In the genomic region with DNA sequence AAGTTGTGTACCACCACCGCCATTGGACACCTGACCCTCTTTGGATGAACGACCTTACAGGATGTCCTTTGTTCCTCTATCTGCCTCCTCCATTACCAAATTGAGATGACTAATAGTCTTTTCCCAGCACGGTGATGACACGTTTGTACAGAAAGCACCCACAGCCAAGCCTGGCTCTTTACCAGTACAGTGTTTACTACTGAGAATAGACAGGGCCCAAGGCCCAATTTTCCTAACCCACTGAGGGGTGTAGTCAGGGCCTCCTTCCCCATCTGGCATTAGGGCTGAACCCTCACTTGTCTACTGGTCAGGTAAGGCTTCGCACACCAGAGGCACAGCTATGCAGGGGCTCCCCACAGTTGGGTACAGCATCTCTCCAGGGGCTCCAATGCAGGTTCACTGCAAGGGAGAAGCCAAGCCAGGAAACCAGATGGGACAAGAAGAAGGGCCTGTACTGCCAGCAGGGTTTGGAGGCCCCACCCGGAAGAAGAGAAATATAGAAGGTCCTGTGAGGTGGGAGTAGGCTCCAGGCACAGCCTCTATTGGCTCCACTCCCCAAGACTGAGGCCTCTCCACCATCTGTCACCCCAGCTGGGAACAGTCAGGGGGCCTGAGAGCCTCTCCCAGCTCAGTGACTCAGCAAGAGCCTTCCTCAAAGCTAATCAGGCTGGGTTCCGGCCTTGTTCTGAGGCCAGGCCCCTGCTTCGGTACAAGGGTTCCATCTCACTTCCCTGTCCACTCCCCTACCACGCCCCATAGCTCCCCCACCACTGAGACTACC, we compare ENCODE assay signal across 8 mouse cellular contexts. TPM values are rescaled to one million over a fixed set of nuclear protein-coding genes. Genes with fewer than 3 reads are reported as not detected.
A peak's percentile ranks its signal among the peaks of the same experiment; 100 is the strongest.
DNase-seq lines count a peak whose midpoint lies in the region; ATAC-seq and TF ChIP-seq lines count a peak whose summit lies in the region.

No protein-coding gene starts in this region.

- H3K27me3 ChIP-seq in embryonic facial prominence, embryonic 12.5 days: no peaks in the 10 kb centered on the region
- no peaks in the 10 kb centered on the region for H3K27me3 ChIP-seq in limb, embryonic 14.5 days (ENCODE audit: control insufficient read depth, insufficient read depth, low read length)

- H3K4me1 ChIP-seq in embryonic facial prominence, embryonic 12.5 days: 0 out of 2 replicates have a peak, but pooled peaks cover 5% of the 10 kb centered on the region
- H3K4me1 ChIP-seq in limb, embryonic 14.5 days (ENCODE audit: control insufficient read depth, insufficient read depth, low read length): no peaks in the 10 kb centered on the region; the same call in 1 of the 2 replicates

- WGBS in embryonic facial prominence, embryonic 12.5 days: 71% methylated on average over 9 of the region's 9 CpGs
- 67% methylated on average over 9 of the region's 9 CpGs for WGBS in limb, embryonic 14.5 days

- peaks cover 13% of the 10 kb centered on the region for H3K36me3 ChIP-seq in embryonic facial prominence, embryonic 12.5 days
- H3K36me3 ChIP-seq in limb, embryonic 14.5 days (ENCODE audit: control insufficient read depth, insufficient read depth, low read length): peaks cover 10% of the 10 kb centered on the region

- H3K4me3 ChIP-seq in embryonic facial prominence, embryonic 12.5 days: no peak overlapping the region
- H3K4me3 ChIP-seq in limb, embryonic 14.5 days (replicated peaks; ENCODE audit: low read length): no peak overlapping the region

- ATAC-seq in embryonic facial prominence, embryonic 12.5 days (ENCODE audit: insufficient number of reproducible peaks, insufficient read depth, low FRiP score, low TSS enrichment): no peak
- ATAC-seq in limb, embryonic 14.5 days (ENCODE audit: low FRiP score, low read depth): no peak

- 0 out of 2 replicates have a peak overlapping the region, but pooled peaks have one; percentile 17 for H3K27ac ChIP-seq in embryonic facial prominence, embryonic 12.5 days
- H3K27ac ChIP-seq in limb, embryonic 14.5 days (replicated peaks; ENCODE audit: low read depth, low read length): no peak overlapping the region

- DNase-seq in A20 (ENCODE audit: low read depth, low spot score): peak; percentile 45
- DNase-seq in adrenal gland, adult 2 months: peak; percentile 77
- DNase-seq in heart, adult 8-10 months (ENCODE audit: low spot score): peak; percentile 87
- DNase-seq in kidney, adult 9 months: peak; percentile 60
- DNase-seq in limb, embryonic 14.5 days (ENCODE audit: low spot score): peak; percentile 48
- DNase-seq in monocyte, adult 2 months (ENCODE audit: low read depth in 1 of 2, low spot score in 2 of 2): peak; percentile 64 to 73
- DNase-seq in thymus, postnatal 25 days: no peak

- no peak overlapping the region for H3K4me2 ChIP-seq in embryonic facial prominence, embryonic 12.5 days (replicated peaks)
- H3K4me2 ChIP-seq in limb, embryonic 14.5 days (replicated peaks; ENCODE audit: low read depth, low read length, severe bottlenecking): no peak overlapping the region

- no peak for TF ChIP-seq POLR2A in limb, embryonic 14.5 days (IDR thresholded peaks at IDR 0.05; ENCODE audit: borderline replicate concordance, extremely low read depth, insufficient read depth, insufficient read length)

- no peaks in the 10 kb centered on the region for H3K9me3 ChIP-seq in embryonic facial prominence, embryonic 12.5 days
- H3K9me3 ChIP-seq in limb, embryonic 14.5 days (ENCODE audit: control insufficient read depth, low read length): no peaks in the 10 kb centered on the region

- H3K9ac ChIP-seq in embryonic facial prominence, embryonic 12.5 days: no peak overlapping the region
- no peak overlapping the region for H3K9ac ChIP-seq in limb, embryonic 14.5 days (ENCODE audit: low read depth, low read length, severe bottlenecking)

RNA-seq across cellular contexts. Expression of a gene that starts 6.0 kb away (rescaled TPM):
- total RNA-seq in adrenal gland, adult 2 months (2021): 100 to 1,000 TPM; 115 to 145 TPM
- polyA plus RNA-seq in adrenal gland, adult 2 months (2012; rRNA removed): 95.3 and 172 TPM in 2 replicates
- 5.6 and 7.1 TPM in 2 replicates for polyA plus RNA-seq in embryonic facial prominence, embryonic 12.5 days (2016; fragmentation: Nextera tagmentation; extraction: Ambion mirVana)
- 10 to 100 TPM; 59.3 to 81.8 (median 73.5) TPM for total RNA-seq in heart, adult 8-10 months (2022)
- polyA plus RNA-seq in limb, embryonic 14.5 days (2012; rRNA removed): 7.9 and 8.0 TPM in 2 replicates
- 7.3 and 7.9 TPM in 2 replicates for polyA plus RNA-seq in limb, embryonic 14.5 days (2014; fragmentation: Nextera tagmentation; extraction: Ambion mirVana)

RNA-seq across cellular contexts. Expression of a gene that starts 7.9 kb away (rescaled TPM):
- total RNA-seq in adrenal gland, adult 2 months (2021): 1 to 10 TPM in 1 of 2 experiments, not detected in 1; 1.3 TPM
- 1.7 and 2.0 TPM in 2 replicates for polyA plus RNA-seq in adrenal gland, adult 2 months (2012; rRNA removed)
- 0.37 TPM in 1 of 2 replicates, not detected in the other for polyA plus RNA-seq in embryonic facial prominence, embryonic 12.5 days (2016; fragmentation: Nextera tagmentation; extraction: Ambion mirVana)
- not detected for total RNA-seq in heart, adult 8-10 months (2022)
- polyA plus RNA-seq in limb, embryonic 14.5 days (2012; rRNA removed): 3.2 and 4.3 TPM in 2 replicates
- polyA plus RNA-seq in limb, embryonic 14.5 days (2014; fragmentation: Nextera tagmentation; extraction: Ambion mirVana): 0.61 TPM in 1 of 2 replicates, not detected in the other

RNA-seq across cellular contexts. Expression of a gene that starts 8.7 kb away (rescaled TPM):
- 10 to 100 TPM; 16.4 to 20.3 TPM for total RNA-seq in adrenal gland, adult 2 months (2021)
- 0.66 and 13.1 TPM in 2 replicates for polyA plus RNA-seq in adrenal gland, adult 2 months (2012; rRNA removed)
- polyA plus RNA-seq in embryonic facial prominence, embryonic 12.5 days (2016; fragmentation: Nextera tagmentation; extraction: Ambion mirVana): 51.4 and 76.7 TPM in 2 replicates
- 10 to 100 TPM in 2 of 4 experiments, 1 to 10 TPM in 2; 8.3 to 22.2 (median 10.5) TPM for total RNA-seq in heart, adult 8-10 months (2022)
- 27.0 and 31.9 TPM in 2 replicates for polyA plus RNA-seq in limb, embryonic 14.5 days (2012; rRNA removed)
- polyA plus RNA-seq in limb, embryonic 14.5 days (2014; fragmentation: Nextera tagmentation; extraction: Ambion mirVana): 47.6 and 63.6 TPM in 2 replicates

RNA-seq across cellular contexts. Expression of a gene that starts 12.5 kb away (rescaled TPM):
- 10 to 100 TPM; 19.9 to 29.2 TPM for total RNA-seq in adrenal gland, adult 2 months (2021)
- 13.7 and 28.4 TPM in 2 replicates for polyA plus RNA-seq in adrenal gland, adult 2 months (2012; rRNA removed)
- polyA plus RNA-seq in embryonic facial prominence, embryonic 12.5 days (2016; fragmentation: Nextera tagmentation; extraction: Ambion mirVana): 59.3 and 77.8 TPM in 2 replicates
- 10 to 100 TPM; 28.1 to 33.3 (median 31.4) TPM for total RNA-seq in heart, adult 8-10 months (2022)
- polyA plus RNA-seq in limb, embryonic 14.5 days (2012; rRNA removed): 111 and 143 TPM in 2 replicates
- polyA plus RNA-seq in limb, embryonic 14.5 days (2014; fragmentation: Nextera tagmentation; extraction: Ambion mirVana): 26.8 and 37.7 TPM in 2 replicates

RNA-seq across cellular contexts. Expression of a gene that starts 12.6 kb away (rescaled TPM):
- 1 to 10 TPM; 1.7 to 2.0 TPM for total RNA-seq in adrenal gland, adult 2 months (2021)
- 8.5 and 9.5 TPM in 2 replicates for polyA plus RNA-seq in adrenal gland, adult 2 months (2012; rRNA removed)
- 8.9 and 9.6 TPM in 2 replicates for polyA plus RNA-seq in embryonic facial prominence, embryonic 12.5 days (2016; fragmentation: Nextera tagmentation; extraction: Ambion mirVana)
- total RNA-seq in heart, adult 8-10 months (2022): 1 to 10 TPM in 1 of 4 experiments, under 1 TPM in 1, not detected in 2; 0.87 to 1.1 TPM
- 74.6 and 130 TPM in 2 replicates for polyA plus RNA-seq in limb, embryonic 14.5 days (2012; rRNA removed)
- 21.2 and 21.3 TPM in 2 replicates for polyA plus RNA-seq in limb, embryonic 14.5 days (2014; fragmentation: Nextera tagmentation; extraction: Ambion mirVana)

Comparison
In these comparisons a context has a peak if more than half of its experiments do, and no peak if none do; other contexts are left out.
1. RNA of a gene that starts 6.0 kb away (polyA plus RNA-seq): 95.3 to 172 TPM in adrenal gland, adult 2 months; 7.3 to 8.0 TPM in limb, embryonic 14.5 days and 5.6 to 7.1 TPM in embryonic facial prominence, embryonic 12.5 days; every median in the first group is over 10 times any median in the second.